Mouse (Mus musculus) pancreas, adult 10 weeks (tissue): Measurements from ENCODE around the gene Olfr1287. TPM values are rescaled to one million over a fixed set of nuclear protein-coding genes. Genes with fewer than 3 reads are reported as not detected.

Source experiments
- polyA plus RNA-seq: library from polyadenylated mRNA; stranded (reverse); fragments of 350-450 nt; fragmentation: Illumina TruSeq; extraction: RNeasy Lipid Tissue Mini Kit (QIAGEN cat#74804); gene quantifications from one replicate; pipeline ENCODE4 v1.2.3, GENCODE M21; 2015; ENCODE audit warnings: low read depth, low replicate concordance; ENCODE audit not compliant: insufficient read depth

The Olfr1287 gene
- not detected for polyA plus RNA-seq

GRCm38 (mm10) chr2:111448842-111449241, at the start of gene Olfr1287:
Olfr1287 (plus strand) TSS chr2:111449142.

GRCm38 (mm10) chr2:111422931-111423330, 26.0 kb upstream of the Olfr1287 start, which contains the start of gene Olfr1286:
Olfr1286 (minus strand) TSS chr2:111423115.

DNA sequence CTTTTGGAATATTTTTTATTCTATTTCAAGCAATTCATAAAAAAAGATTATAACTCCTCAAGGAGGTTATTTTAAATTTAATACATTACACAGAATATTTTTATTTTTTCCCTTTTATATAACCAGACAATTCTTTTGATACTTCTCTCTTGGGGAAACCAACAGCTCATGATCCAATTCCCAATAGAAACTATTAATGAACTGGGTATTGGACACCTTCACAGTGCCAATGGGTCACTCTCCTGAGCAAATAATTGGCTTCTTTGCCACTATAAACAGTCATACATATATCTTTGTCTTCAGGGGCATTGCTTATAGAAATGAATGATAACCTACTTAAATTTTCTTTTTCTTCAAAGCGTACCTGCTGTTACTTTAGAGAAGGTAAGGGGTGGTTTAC, 24.9 kb downstream of the Olfr1287 start, which contains the start of gene Olfr1288:
TSS of gene Olfr1288 (plus strand) at position 301 of the 400 bp plus-strand sequence.

DNA sequence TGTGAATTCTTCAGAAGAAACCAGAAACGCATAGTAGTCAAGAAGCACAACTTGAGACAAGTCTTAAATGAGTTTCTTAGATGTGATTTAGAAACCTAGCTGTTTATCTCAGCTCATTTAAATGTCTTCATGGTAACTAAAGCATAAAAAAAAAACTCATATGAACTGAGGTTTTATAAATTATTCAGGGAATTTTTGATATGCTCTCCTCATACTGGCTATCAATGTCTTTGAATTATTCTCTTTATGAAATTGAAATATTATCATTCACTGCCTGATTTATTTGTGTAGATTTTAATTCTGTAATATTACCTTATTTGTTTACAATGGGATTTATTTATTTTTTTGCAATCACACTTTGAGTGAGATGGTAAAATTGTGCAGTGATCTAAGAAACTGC, 31.6 kb downstream of the Olfr1287 start, which contains the start of gene Olfr1289:
TSS of gene Olfr1289 (plus strand) at position 301 of the 400 bp plus-strand sequence.

GRCm38 (mm10) chr2:111493729-111494128, 44.8 kb downstream of the Olfr1287 start, which contains the start of gene Olfr1290:
Olfr1290 (minus strand) TSS chr2:111493829.

DNA sequence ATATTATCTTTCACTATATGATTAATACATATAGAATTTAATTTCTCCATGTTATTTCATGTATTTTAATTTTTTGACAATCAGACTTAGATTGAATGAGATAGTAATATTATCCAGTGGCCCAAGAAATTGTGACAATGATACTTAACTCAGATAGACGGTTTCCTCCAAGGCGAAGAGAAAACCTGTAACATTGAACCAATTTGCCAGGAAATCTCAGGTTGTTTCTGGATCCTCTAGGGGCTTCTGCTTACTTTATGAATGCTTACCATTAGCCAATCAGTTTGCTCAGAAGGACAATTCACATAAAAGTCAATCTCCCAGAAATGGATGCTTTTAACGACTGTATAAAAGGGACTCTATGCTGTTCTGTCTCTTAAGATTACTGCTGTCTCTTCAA, 47.9 kb downstream of the Olfr1287 start, which contains the start of gene Olfr1291-ps1:
TSS of gene Olfr1291-ps1 (plus strand) at position 301 of the 400 bp plus-strand sequence.

Other genes with a start within 250 kb of the Olfr1287 start
- not detected for gene 4930430A15Rik, start 219.5 kb upstream of the Olfr1287 start, polyA plus RNA-seq
- gene Olfr1275, start 213.9 kb upstream of the Olfr1287 start, polyA plus RNA-seq: not detected
- gene Olfr1276, start 194.6 kb upstream of the Olfr1287 start, polyA plus RNA-seq: not detected
- gene Olfr1277, start 175.0 kb upstream of the Olfr1287 start, polyA plus RNA-seq: not detected
- not detected for gene Olfr1278, start 159.0 kb upstream of the Olfr1287 start, polyA plus RNA-seq
- not detected for gene Olfr1279, start 148.5 kb upstream of the Olfr1287 start, polyA plus RNA-seq
- not detected for gene Olfr1280, start 135.1 kb upstream of the Olfr1287 start, polyA plus RNA-seq
- gene Olfr1281, start 122.6 kb upstream of the Olfr1287 start, polyA plus RNA-seq: not detected
- not detected for gene Olfr1282, start 113.1 kb upstream of the Olfr1287 start, polyA plus RNA-seq
- not detected for gene Olfr1283, start 82.4 kb upstream of the Olfr1287 start, polyA plus RNA-seq
- not detected for gene Olfr1284, start 73.6 kb upstream of the Olfr1287 start, polyA plus RNA-seq
- not detected for gene Olfr1286, start 26.0 kb upstream of the Olfr1287 start, polyA plus RNA-seq
- gene Olfr1288, start 25.0 kb downstream of the Olfr1287 start, polyA plus RNA-seq: not detected
- not detected for gene Olfr1289, start 31.7 kb downstream of the Olfr1287 start, polyA plus RNA-seq
- gene Olfr1290, start 44.7 kb downstream of the Olfr1287 start, polyA plus RNA-seq: not detected
- gene Olfr1291-ps1, start 48.0 kb downstream of the Olfr1287 start, polyA plus RNA-seq: not detected
- gene Olfr1293-ps, start 76.1 kb downstream of the Olfr1287 start, polyA plus RNA-seq: not detected
- not detected for gene Olfr1294, start 91.1 kb downstream of the Olfr1287 start, polyA plus RNA-seq
- gene Olfr1295, start 120.5 kb downstream of the Olfr1287 start, polyA plus RNA-seq: not detected
- not detected for gene Olfr1297, start 177.4 kb downstream of the Olfr1287 start, polyA plus RNA-seq
- gene Olfr1298, start 200.1 kb downstream of the Olfr1287 start, polyA plus RNA-seq: not detected
- not detected for gene Olfr1299, start 212.3 kb downstream of the Olfr1287 start, polyA plus RNA-seq